Mouse (Mus musculus) T-cell, adult 2 months (primary cell): ENCODE measurements at regions not wholly inside any gene's neighbourhood (a gene's known extent, or its start where the extent isn't known, plus 50 kb on each side); places are given as distances from the start of the nearest gene placed in this dataset.

Experiments
- DNase-seq: peaks from one replicate; pipeline ENCODE4 v3.0.0; 2022; ENCODE audit warnings: low spot score

DNA sequence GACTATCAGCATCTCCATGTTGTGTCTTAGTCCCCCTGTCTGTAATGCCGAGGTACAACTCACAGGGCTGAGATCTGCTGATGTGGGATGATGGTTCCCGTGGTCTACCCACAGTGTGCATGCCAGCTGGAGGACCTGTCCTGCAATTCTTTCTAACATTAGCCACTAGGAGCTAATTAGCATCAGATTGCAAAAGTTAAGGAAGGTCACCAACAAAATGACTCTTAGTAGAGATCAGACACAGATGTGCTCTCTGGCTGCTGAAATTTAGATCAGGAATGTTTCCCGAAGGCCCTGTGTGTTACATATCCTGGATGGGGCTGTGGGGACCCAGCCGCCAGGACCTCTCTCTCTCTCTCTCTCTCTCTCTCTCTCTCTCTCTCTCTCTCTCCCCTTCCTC lies 218.8 kb upstream of the 4931429L15Rik start:
- no peak for DNase-seq

DNA sequence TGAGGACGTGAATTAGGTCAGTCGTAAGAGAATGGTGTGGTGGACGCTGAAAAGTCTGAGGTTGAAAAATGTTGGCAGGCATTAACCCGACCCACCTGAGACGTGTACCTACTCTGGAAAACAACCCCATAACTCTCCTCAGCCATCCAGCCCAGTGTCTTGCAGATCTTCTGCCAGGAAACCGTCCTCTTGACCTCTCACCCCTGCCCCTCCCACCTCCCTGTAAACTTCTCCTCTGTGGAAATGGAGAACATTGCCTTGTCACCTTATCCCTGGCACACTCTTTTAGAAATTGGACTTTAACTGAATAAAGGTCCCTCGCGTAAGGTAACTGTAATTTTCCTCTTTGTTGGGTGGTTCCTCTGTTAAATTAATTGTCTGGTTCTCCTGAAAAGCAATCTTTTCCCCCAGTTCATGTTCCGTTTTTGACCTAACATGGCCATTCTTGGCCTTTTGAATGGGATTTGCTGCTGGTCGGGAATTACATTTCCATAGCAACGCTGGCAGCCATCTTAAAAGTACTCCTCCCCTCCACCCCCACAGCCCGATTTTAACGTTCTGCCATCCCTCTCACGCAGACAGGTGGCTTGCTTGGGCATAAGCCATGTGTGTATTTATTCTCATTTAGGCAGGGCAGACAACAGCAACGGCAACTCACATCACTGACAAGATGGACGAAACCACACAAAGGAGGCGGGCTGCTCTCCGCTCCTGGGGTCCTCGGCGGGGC lies 196.8 kb upstream of the 4931429L15Rik start:
- DNase-seq, result no peak

DNA sequence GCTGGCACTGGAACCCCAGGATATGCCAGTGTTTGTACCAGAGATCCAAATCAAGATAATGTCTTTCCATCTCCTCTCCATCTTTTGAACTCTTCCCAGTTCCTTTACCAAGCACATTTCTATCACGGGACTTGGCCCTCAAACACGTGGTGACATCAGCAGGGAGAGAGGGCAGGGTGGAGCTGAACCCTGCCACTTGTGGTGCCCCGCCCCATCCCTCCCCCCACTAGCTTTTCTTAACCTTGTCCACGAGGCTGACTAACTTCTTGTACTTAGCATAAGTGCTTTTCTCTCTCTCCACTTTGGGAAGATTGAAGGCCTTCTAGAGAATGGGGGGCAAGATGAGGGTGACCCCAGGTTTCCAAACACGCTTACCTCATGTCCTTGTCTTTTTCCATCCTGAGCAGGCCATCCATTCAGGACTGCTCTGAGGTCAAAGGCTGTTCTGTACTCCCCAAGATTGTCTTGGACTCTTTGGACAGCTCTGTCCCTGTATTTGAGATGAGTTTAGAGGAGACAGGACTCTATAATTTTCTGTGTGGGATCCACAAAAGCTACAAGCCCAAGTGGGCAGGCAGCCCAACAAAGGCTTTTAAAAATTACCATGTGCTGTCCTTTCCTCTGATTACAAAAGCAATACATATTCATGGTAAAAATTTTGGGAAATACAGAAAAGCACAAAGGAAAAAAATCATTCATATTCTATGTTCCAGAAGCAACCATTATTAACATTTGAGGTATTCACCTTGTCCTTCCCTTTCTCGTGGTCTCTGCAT lies 192.7 kb upstream of the 4931429L15Rik start:
- no peak for DNase-seq

DNA sequence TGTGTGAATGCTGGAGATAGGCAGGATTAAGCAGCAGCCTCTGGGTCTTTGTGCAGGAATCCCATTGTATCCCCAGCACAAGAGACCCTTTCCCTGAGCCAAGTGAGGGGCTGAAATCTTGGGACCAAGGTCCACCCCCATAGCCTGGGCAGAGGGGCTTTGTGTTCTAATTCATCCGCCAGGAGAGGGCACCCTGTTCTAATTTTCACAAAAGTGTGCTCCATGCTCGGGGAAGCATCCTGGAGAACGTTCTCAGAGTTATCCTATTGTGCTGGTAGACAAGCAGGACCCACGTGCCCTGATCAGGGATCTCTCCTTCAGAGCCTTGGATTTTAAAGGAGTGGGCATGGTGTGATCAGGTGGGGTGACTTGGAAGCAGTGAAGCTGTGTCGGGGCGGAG lies 191.5 kb upstream of the 4931429L15Rik start:
- no peak for DNase-seq

DNA sequence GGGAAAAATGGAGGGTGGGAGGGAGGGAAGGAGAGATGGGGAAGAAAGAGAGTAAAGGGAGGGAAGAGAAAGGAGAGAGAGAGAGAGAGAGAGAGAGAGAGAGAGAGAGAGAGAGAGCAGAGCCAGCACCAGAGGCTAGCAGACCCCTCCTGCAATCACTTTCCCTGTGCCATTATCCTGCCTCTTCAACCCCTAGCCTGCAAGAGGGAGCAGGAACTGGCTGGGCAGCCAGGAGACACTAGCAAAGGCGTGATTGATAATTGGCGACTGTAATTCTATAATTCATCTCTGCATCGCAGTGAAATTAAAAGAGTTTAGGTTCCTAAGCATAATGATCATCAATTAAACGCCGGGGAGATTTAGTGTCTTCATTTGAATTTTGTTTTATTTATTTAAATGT lies 190.1 kb upstream of the 4931429L15Rik start:
- DNase-seq, result no peak

DNA sequence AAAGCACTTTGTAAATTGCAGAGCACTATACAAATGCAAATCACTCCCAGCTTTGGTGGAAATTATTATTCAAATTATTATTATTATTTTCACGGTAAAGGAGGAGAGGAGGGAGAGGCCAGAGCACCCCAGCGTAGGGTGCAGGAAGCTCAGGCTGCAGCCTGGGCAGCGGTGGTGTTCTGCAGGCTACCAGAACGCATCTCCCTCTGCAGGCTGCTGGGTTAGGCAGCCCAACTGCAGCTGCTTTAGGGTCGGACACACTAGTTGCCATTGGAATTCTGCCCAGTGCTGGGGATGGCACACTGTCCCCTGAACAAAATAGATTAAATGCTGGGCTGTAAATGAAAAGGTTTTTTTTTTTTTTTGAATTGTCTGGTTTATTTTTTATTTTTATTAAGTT lies 189.7 kb upstream of the 4931429L15Rik start:
- no peak for DNase-seq

DNA sequence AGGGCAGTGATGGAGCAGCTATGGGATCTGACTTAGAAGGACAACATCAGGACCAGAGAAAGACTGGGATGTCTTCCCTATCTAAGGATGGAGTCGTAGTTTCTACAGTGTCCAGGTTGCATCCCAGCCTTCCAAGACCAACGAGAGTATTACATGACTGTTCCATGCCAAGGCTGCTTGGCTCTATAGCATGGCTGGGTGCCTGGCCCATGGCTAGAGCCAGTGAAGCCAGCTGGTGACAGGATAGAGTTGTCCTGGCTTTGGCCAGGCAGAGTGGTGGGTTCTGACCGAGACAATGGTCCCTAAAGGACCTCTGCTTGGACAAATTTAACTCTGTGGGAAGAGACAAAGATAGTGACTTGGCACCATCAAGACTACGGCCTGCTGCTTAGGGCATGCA lies 187.2 kb upstream of the 4931429L15Rik start:
- no peak for DNase-seq

DNA sequence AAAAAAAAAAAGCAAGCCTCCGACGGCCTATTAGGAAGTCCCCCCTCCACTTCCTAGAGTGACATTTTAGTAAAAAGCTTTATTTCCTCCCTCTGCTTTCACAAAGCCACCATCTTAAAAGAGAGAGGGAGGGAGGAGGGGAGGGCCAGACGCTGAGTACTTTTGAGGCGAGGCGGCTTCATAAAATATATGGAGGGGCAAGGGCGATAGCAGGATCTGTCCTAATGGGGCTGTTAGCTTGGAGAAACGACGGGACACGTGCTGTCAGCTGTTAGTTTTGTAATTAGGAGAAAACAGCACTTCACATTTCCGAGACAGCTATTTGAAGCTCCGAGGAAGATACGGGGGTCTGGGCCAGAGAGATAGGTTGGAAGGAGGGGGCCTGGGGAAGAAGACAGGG lies 184.8 kb upstream of the 4931429L15Rik start:
- no peak for DNase-seq

DNA sequence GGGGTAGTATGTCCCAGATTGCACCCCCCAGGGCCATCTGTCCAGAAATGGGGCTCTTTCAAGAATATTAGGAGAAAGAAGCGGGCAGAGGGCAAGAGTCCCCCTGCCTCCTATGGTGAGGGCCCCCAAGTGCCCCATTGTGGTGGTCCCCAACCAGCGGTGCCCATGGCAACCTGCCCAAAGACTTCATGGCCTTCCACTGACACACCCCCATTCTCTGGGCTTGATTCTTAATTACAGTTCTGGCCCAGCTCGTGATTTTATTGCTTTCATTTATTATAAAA lies 184.3 kb upstream of the 4931429L15Rik start:
- DNase-seq, result no peak

DNA sequence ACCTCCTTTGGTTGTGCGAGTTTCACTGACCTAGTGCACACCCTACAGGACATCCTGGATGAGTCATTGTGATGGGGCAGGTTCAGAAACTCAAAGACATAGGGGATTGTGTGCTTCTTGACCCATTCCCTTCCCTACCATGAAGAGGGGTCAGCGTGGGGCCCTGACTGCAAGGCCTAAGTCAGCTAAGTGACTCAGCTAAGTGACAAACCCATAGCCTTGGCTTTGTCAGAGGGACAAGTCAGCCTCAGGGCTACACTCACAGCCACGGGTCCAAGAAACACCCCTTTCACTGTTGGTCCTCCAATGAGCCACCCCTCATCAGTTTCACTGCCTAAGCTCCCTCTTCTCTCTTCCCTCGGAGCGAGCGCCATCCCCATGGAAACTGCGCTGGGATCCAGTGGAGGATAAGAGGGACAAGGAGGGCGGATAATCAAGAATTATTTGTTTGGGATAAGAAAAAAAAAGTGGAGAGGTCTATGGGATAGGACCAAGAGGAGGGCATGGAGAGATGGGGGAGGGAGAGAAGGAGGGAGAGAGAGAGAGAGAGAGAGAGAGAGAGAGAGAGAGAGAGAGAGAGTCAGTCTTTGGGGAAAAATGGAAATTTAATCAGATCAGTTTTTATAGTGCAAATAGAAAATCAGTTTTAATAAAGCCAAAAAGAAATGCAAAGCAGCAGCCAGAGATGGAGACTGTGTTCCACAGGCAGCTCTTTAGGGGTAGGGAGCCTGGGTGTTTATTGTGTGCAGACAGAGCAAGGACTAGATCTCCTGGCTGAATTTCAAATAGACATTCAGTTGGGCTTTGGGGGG lies 183.7 kb upstream of the 4931429L15Rik start:
- DNase-seq, result no peak

DNA sequence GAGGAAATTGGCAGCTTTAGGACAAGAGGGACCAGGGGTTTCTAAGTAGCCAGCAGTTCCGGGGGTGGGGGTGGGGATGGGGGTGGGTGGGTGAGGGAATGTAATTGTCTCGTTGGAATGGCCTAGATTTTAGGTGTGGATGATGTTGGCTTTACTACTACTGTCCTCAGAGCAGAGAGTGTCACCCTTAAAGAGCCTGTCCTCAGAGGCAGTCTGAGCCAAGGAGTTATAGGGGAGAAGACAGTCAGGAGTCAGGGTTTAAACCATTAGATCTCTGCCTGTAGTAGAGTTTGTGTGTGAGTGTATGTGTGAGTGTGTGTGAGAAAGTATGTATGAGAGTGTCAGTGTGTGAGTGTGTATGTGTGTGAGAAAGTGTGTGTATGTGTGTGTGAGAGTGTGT lies 179.6 kb upstream of the 4931429L15Rik start:
- DNase-seq, result no peak

DNA sequence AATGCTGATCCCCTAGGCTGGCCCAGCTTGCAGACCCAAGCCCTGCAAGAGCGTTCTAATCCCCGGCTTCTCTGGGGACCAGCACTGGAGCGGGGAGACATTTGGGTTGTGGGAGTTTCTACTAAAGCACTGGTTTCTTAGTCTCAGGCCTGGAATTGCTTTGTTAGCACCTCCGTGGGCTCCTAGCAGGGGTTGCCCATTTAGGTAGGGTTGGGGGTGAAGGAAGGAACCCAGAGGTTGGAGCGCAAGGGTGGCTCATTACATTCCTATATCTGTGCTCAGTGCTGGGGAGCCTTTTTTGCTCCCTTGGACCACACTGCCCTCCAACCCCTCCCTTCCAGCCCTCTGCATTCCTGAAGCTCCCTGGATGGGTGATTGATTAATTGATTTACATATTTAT lies 179.1 kb upstream of the 4931429L15Rik start:
- DNase-seq, result no peak

DNA sequence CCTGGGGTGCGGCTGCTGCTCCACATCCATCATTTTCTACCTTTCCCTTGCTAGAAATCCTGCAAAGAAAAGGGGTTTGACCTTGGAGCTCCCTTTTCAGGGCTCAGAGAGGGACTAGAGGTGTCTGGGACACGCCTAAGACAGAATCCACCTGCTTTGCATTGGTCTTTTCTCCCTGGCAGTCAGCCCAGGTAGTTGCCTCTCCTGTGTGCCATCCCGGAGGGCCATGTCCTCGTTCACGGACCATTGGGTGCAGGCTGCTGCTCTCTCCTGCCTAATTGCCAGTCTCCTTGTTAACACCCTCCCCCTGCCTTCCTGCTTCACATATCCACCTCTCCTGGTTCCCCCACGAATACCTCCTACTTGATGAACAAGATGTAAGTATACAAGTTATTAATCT lies 175.5 kb upstream of the 4931429L15Rik start:
- DNase-seq, result no peak

DNA sequence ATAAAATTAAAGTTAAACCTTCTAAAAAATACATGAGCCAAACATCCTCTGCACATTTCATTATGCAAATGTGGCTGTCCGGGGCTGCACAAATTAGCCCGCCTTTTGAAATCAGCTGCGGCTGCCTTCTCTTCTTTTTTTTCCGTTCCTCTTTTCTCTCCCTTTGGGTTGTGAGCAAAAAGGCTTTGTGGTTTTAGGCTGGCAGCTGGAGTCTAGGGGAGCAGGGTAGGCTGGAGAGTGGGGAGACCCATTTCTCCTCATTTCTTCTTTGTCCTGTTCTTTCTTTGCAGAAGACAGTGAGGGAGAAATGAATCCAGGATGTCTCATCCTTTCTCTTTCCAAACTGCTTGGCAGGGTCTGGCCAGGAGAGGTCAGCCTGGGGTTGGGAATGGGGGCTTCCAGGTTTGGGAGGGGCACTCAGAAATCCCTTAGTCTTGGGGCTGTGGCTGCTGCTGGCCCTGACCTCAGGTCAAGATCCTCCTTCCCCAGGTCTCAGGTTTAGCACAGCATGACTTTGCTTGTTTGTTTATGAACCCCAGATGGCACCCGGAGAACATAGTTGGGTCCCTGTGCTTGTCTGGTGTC lies 163.2 kb upstream of the 4931429L15Rik start:
- DNase-seq, result no peak

DNA sequence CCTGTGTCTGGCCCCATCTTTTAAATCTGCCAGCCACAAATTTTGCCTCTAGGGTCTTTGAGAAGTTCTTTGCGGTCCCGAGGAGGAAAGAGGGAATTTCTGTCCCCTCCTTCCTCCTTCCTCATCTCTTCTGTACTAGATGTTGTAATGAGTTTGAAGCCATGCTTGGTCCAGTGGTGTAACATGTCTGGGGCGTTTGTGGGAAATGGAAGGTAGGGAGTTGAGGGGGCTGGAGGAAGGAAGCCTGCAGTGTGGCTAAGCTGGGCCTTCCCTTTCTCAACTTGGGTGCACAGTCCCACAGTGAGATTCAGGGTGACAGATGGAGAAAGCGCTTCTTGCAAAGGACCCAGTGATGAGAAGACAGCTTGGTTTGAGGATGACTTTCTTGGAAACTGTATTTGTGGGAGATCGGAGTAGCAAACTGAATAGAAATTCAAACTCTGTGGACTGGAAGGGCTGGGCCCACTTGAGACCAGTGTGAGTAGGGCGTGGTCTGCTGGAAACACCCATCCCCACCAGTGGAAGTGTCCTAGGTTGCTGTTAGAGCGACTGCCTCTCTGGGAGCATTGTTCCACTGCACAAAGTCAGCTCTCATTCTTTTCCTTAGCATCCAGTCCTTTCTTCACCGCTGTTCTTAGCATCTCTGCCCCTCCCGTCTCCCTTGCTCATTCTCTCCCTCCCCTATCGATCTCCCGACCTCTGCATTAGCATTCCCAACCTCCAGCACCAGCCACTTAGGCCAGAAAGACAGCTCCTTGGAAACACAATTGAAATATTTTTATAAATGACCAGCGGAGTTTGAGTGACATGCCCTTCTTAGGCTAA lies 162.5 kb upstream of the 4931429L15Rik start:
- no peak for DNase-seq

DNA sequence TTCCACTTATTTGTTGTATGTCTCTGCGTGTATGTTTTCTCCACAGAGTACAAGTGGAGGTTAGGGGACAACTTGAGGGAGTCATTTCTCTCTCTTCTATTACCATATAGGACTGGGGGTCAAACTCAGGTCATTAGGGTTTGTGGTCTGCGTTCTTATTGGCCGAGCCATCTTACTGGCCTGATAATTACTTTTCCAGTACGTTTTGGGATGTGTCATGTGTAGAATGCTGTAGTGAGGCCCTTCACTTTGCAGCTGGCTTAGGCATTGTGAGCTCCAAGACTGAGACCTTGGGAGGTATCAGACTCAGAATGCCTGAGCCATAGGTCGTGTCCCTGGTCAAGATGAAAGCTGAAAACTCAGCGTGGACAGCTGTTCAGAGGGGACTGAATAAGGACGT lies 161.7 kb upstream of the 4931429L15Rik start:
- no peak for DNase-seq

DNA sequence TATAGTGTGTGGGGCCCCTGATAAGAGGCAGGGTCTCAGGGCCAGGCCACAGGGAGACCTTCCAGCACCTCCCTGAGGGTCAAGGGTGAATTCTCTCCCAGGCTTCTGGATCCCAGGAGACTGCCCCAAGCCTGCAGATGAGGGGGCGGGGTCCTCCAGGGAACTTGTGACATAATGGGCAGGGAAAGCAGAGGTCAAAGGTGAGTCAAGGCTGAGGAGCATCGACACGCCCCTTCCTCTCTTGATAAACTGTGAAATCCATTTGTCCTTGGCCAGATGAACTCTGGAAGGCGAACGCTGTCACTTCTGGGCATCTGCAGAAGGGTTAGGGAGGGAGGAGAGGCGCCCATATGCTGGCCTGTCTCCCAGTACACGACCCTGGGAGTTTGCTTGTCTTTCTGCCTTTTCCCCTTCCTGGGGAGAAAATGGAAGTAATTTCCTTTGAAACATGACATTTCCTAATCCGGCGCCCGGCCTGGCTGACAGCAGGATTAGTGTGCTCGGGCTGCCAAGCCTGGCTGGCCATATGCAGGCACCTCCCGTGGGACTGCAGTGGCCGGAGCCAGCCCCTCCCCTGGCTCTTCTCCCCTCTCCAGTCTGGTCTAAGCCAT lies 160.4 kb upstream of the 4931429L15Rik start:
- no peak for DNase-seq

DNA sequence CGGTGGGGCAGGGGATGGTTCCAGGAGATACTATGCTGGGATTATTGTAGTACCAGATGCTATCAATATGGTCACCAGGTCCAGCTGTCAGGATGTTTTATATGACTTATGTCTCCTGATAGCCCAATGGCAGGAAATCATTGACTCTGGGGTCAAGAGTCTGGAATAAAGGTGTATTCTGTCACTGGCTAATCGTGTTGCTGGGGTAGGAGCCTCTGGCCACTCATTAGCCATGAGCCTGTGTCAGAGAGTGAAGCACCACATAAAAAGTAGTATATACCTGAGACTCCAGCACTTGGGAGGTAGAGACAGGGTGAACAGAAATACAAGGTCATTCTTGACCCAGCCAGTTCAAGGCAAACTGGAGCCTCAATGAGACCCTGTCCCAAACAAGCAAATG lies 158.8 kb upstream of the 4931429L15Rik start:
- DNase-seq, result no peak

DNA sequence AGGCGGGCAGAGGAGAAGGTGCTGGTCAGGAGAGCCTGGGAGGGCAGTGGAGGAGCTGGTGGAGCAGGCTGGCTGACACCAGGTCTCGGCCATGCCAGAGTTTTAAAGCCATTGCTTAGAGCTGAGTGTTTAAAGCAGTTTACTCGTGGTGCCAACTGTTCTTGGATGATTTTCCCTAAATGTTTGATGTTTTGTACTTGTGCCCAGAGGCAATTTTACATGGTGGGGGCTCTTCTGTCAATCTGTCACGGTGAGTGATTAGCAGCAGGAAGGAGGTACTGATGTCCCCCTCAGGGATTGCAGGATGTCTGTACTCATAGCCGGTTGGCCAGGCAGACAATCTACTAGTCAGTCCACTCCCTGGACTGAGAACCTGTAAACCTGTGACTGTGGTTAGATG lies 156.7 kb upstream of the 4931429L15Rik start:
- no peak for DNase-seq

DNA sequence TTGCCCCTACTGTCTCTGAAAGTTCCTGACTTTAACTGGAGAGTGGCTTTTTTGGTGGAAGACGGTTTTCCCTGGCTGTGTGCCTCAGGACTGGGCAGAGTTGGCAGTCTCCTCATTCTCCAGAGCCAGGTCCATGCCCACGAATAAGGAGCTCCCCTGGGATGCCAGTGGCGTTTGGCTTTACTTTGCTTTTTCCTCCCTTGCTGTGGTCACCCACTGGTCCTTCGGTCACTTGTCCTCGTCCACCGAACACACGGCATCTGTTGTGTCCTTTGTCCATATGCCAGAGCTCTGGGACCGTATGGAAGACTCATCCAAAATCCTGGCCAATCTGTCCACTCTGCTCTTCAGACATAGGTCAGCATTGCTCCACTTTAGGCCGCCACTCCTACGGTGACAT lies 153.9 kb upstream of the 4931429L15Rik start:
- DNase-seq, result no peak

DNA sequence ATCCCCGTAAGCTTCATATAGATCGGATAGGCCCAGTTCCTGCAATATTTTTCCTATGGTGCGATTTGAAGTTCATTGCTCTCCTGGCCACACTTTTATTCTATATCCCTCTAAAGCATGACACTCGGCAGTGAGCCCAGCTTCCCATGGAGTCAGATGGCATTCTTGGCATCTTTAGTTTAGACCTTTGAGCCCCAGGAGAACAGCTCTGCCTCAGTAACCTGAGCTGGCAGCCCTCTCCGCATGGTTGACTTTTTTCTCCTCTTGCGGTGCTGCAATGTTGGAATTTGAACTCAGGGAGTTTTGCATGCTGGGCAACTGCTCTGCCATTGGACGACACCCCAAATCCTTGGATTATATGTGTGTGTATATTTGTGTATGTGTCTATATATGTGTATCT lies 149.7 kb upstream of the 4931429L15Rik start:
- DNase-seq, result no peak
